Mouse (Mus musculus) cerebellum, adult (tissue): ENCODE measurements around the gene Amigo2.

Experiments
- ATAC-seq: cut with Nextera tagmentation; 2 replicates; pipeline ENCODE4 v1.9.2; 2017; ENCODE audit warnings: mild to moderate bottlenecking, moderate library complexity, mixed read lengths; ENCODE audit not compliant: insufficient number of reproducible peaks, low FRiP score, low TSS enrichment

Amigo2 gene

GRCm38 (mm10) chr15:97246911-97247790 lies at the start of gene Amigo2, which contains the start of gene Pced1b:
Gene Amigo2, minus strand, starts transcription at chr15:97247287.
Gene Pced1b, plus strand, starts transcription at chr15:97247107.
- no peak; the same call in 1 of the 2 replicates for ATAC-seq

- no peak for ATAC-seq
Measured at GRCm38 (mm10) chr15:97291291-97292050, 44.4 kb upstream of the Amigo2 start.

DNA sequence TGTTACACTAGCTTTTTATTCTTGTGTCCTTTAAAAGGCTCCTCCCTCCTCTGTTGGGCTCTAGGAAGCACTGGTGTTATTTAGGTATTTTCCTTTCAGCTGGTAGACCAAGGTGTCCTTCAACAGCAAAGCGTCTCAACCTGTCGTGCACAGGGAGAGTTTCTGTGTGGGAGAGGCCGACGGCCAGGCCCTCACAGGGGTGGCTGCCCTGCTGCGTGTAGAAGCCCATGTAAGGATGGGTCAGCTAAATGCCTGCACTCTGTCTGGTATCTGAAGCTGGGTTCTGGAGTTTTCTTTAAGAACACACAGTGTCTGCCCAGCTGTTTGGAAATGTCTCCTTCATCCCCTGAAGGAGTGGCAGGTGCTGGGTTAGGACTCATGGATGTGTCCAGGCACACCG lies 43.3 kb upstream of the Amigo2 start:
- ATAC-seq = no peak

- ATAC-seq = no peak
Measured at GRCm38 (mm10) chr15:97289176-97289575, 42.1 kb upstream of the Amigo2 start.

- ATAC-seq = no peak
Measured at GRCm38 (mm10) chr15:97288690-97289089, 41.6 kb upstream of the Amigo2 start.

- no peak for ATAC-seq
Measured at GRCm38 (mm10) chr15:97287436-97288143, 40.5 kb upstream of the Amigo2 start.

GRCm38 (mm10) chr15:97286731-97287130 lies 39.6 kb upstream of the Amigo2 start:
- ATAC-seq = no peak

- ATAC-seq = no peak
Measured at GRCm38 (mm10) chr15:97285665-97286212, 38.7 kb upstream of the Amigo2 start.

- ATAC-seq = no peak
Measured at GRCm38 (mm10) chr15:97284201-97284600, 37.1 kb upstream of the Amigo2 start.

DNA sequence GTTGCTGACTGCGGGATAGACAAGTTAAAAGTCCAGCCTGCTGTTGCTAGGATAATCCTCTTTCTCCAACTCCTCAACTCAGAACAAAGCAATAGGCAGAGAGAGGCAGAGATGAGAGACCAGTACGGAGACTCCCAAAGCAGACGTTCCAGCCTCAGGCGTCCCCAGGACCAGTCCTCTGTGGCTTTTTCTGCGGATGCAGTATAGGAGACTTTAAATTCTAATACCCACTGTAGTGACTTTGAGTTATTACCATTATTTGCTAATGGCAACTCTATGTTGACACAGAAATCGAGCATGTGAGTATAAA lies 35.4 kb upstream of the Amigo2 start:
- ATAC-seq = no peak

- no peak for ATAC-seq
Measured at GRCm38 (mm10) chr15:97281712-97282571, 34.9 kb upstream of the Amigo2 start.

GRCm38 (mm10) chr15:97280776-97281175 lies 33.7 kb upstream of the Amigo2 start:
- no peak for ATAC-seq

DNA sequence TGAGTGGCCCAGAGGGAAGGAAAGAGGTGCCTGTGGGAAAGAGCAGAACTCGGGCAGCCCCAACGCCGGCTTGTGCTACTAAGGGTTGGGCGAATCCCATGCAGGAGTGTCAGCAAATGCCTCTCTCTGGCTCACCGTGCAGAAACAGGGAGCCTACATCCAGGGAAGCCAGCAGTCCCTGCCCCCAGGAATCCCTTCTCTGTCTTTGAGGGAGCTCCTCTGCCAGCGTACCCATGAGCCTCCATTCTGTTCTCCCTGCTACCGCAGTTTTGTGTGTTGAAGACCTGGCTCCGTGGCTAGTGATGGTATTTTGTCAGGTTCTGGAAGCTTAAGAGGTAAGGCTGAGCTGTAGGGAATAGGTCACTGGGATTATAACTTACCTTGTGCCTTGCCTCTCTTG lies 33.0 kb upstream of the Amigo2 start:
- ATAC-seq = no peak

- no peak for ATAC-seq
Measured at GRCm38 (mm10) chr15:97278340-97278948, 31.4 kb upstream of the Amigo2 start.

- ATAC-seq = no peak
Measured at GRCm38 (mm10) chr15:97277328-97277727, 30.2 kb upstream of the Amigo2 start.

- ATAC-seq = no peak
Measured at GRCm38 (mm10) chr15:97276660-97277153, 29.6 kb upstream of the Amigo2 start.

- no peak for ATAC-seq
Measured at GRCm38 (mm10) chr15:97275626-97276395, 28.7 kb upstream of the Amigo2 start.

DNA sequence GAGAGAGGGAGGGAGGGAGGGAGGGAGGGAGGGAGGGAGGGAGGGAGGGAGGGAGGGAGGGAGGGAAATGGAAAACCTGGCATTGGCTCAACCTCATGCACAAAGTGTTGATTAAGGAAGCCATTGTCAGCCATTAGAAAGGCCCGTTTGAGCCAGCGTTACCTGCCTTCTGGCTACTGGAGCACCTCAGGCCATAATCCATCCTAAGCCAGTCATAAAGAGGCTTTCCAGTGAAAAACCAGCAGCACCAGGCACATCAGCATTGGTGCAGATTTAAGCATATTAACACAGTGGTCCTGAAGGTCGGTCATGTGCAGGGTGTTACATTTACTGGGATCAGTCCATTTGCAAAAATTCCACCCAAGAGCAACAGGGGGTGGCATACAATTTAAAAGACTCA lies 25.7 kb upstream of the Amigo2 start:
- no peak for ATAC-seq
